Mouse (Mus musculus): Measurements from ENCODE around the gene Lrrc55. TPM values are rescaled to one million over a fixed set of nuclear protein-coding genes. Genes with fewer than 3 reads are reported as not detected.

The Lrrc55 gene
- polyA plus RNA-seq, 1 experiment from 2014 or later = 0.06 TPM

GRCm38 (mm10) chr2:85131226-85131625 lies 65.8 kb downstream of the Lrrc55 start:
- H3K27me3 ChIP-seq (ENCODE audit: insufficient read depth, low read length) = no peaks in the 10 kb centered on the region
- H3K4me3 ChIP-seq (ENCODE audit: low read depth, low read length) = no peak overlapping the region
- DNase-seq (no peak), ATAC-seq (no peak)
- H3K9me3 ChIP-seq (ENCODE audit: low read length) = no peaks in the 10 kb centered on the region
- TF ChIP-seq CTCF (IDR thresholded peaks at IDR 0.05; ENCODE audit: low read depth) (no peak), EP300 (IDR thresholded peaks at IDR 0.05; ENCODE audit: low read depth) (no peak)
- H3K36me3 ChIP-seq (replicated peaks; ENCODE audit: insufficient read depth, low read length) = no peaks in the 10 kb centered on the region
- no peak overlapping the region for H3K4me2 ChIP-seq (ENCODE audit: low read depth, low read length)
- no peak overlapping the region for H3K27ac ChIP-seq (ENCODE audit: low read depth)
- whole genome bisulfite sequencing (ENCODE audit: insufficient replicate concordance) = 24% methylated on average over 2 of the region's 2 CpGs
- no peak overlapping the region for H3K9ac ChIP-seq (replicated peaks)
- peaks cover 9% of the 10 kb centered on the region; the same call in 1 of the 2 replicates for H3K4me1 ChIP-seq (ENCODE audit: insufficient read depth)

DNA sequence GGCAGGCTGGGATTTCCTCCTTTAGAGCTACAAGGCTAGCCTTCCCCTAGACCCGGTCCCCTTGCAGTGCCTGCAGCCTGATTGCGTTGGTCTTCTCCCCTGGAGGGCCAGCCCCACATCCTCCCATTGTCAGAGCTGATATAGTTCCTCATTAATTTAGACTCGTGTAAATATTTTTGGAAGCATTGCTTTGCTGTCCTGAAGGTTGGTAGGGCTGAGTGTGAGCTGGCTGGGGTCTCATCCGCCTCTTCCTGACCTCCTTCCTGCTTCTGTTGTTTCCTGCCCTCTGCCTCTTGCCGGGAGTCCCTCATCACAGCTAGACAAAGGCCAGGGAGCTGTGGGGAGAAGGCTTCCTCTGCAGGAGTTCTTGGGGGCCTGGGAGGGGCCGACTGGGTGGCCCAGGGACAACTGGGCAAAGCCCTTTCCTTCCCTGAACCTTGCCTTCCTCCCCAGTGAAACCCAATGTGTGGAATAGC lies 67.5 kb downstream of the Lrrc55 start:
- DNase-seq = no peak
- ATAC-seq = peak; percentile 62
- no peak overlapping the region for H3K27ac ChIP-seq (ENCODE audit: low read depth)
- no peak overlapping the region for H3K4me3 ChIP-seq (ENCODE audit: low read depth, low read length)
- no peak overlapping the region for H3K9ac ChIP-seq (replicated peaks)
- no peaks in the 10 kb centered on the region for H3K9me3 ChIP-seq (ENCODE audit: low read length)
- no peak overlapping the region for H3K4me2 ChIP-seq (ENCODE audit: low read depth, low read length)
- no peaks in the 10 kb centered on the region for H3K27me3 ChIP-seq (ENCODE audit: insufficient read depth, low read length)
- TF ChIP-seq EP300 (IDR thresholded peaks at IDR 0.05; ENCODE audit: low read depth) (peak; percentile 31; the same call in 1 of the 2 replicates), CTCF (IDR thresholded peaks at IDR 0.05; ENCODE audit: low read depth) (no peak)
- H3K4me1 ChIP-seq (ENCODE audit: insufficient read depth) = peaks cover 9% of the 10 kb centered on the region; the same call in 1 of the 2 replicates
- 19% methylated on average over 6 of the region's 6 CpGs for WGBS (ENCODE audit: insufficient replicate concordance)
- H3K36me3 ChIP-seq (replicated peaks; ENCODE audit: insufficient read depth, low read length) = no peaks in the 10 kb centered on the region

- H3K27ac ChIP-seq (ENCODE audit: low read depth) = no peak overlapping the region
- H3K4me2 ChIP-seq (ENCODE audit: low read depth, low read length) = no peak overlapping the region
- H3K36me3 ChIP-seq (replicated peaks; ENCODE audit: insufficient read depth, low read length) = no peaks in the 10 kb centered on the region
- no peaks in the 10 kb centered on the region for H3K27me3 ChIP-seq (ENCODE audit: insufficient read depth, low read length)
- no peak overlapping the region for H3K4me3 ChIP-seq (ENCODE audit: low read depth, low read length)
- H3K9me3 ChIP-seq (ENCODE audit: low read length) = no peaks in the 10 kb centered on the region
- TF ChIP-seq CTCF (IDR thresholded peaks at IDR 0.05; ENCODE audit: low read depth) = peak; percentile 89
- no peak for TF ChIP-seq EP300 (IDR thresholded peaks at IDR 0.05; ENCODE audit: low read depth)
- no peak overlapping the region for H3K9ac ChIP-seq (replicated peaks)
- ATAC-seq (peak; percentile 67), DNase-seq (peak; percentile 71)
- 25% methylated on average over 1 of the region's 1 CpGs for WGBS (ENCODE audit: insufficient replicate concordance)
- H3K4me1 ChIP-seq (ENCODE audit: insufficient read depth) = no peaks in the 10 kb centered on the region
Observed at GRCm38 (mm10) chr2:85123869-85124535, 73.0 kb downstream of the Lrrc55 start.

GRCm38 (mm10) chr2:85123187-85123868 lies 73.7 kb downstream of the Lrrc55 start:
- WGBS (ENCODE audit: insufficient replicate concordance) = 26% methylated on average over 5 of the region's 5 CpGs
- no peak for ATAC-seq
- no peaks in the 10 kb centered on the region for H3K9me3 ChIP-seq (ENCODE audit: low read length)

More at GRCm38 (mm10) chr2:85123187-85123868, 73.7 kb downstream of the Lrrc55 start:
- no peaks in the 10 kb centered on the region for H3K36me3 ChIP-seq (replicated peaks; ENCODE audit: insufficient read depth, low read length)
- H3K9ac ChIP-seq (replicated peaks) = no peak overlapping the region
- no peak overlapping the region for H3K4me3 ChIP-seq (ENCODE audit: low read depth, low read length)
- H3K4me1 ChIP-seq (ENCODE audit: insufficient read depth) = no peaks in the 10 kb centered on the region
- H3K4me2 ChIP-seq (ENCODE audit: low read depth, low read length) = no peak overlapping the region
- no peaks in the 10 kb centered on the region for H3K27me3 ChIP-seq (ENCODE audit: insufficient read depth, low read length)
- no peak for DNase-seq
- H3K27ac ChIP-seq (ENCODE audit: low read depth) = no peak overlapping the region
- TF ChIP-seq EP300 (IDR thresholded peaks at IDR 0.05; ENCODE audit: low read depth) (no peak), CTCF (IDR thresholded peaks at IDR 0.05; ENCODE audit: low read depth) (peak; percentile 84)

Other genes with a start within 250 kb of the Lrrc55 start
- gene Prg2, start 216.7 kb downstream of the Lrrc55 start, polyA plus RNA-seq (2015; fragmentation: Nextera tagmentation; extraction: Ambion mirVana) = 22.0 and 26.1 TPM in 2 replicates
- gene Prg3, start 209.0 kb downstream of the Lrrc55 start, polyA plus RNA-seq (2015; fragmentation: Nextera tagmentation; extraction: Ambion mirVana) = 4.0 and 5.1 TPM in 2 replicates
- 69.8 and 80.8 TPM in 2 replicates for gene Ssrp1, start 160.0 kb downstream of the Lrrc55 start, polyA plus RNA-seq (2015; fragmentation: Nextera tagmentation; extraction: Ambion mirVana)
- gene P2rx3, start 159.7 kb downstream of the Lrrc55 start, polyA plus RNA-seq (2015; fragmentation: Nextera tagmentation; extraction: Ambion mirVana) = 0.56 and 0.57 TPM in 2 replicates
- gene Tnks1bp1, start 149.2 kb downstream of the Lrrc55 start, polyA plus RNA-seq (2015; fragmentation: Nextera tagmentation; extraction: Ambion mirVana) = 6.0 and 6.5 TPM in 2 replicates
- 2.3 and 2.5 TPM in 2 replicates for gene Aplnr, start 61.0 kb downstream of the Lrrc55 start, polyA plus RNA-seq (2015; fragmentation: Nextera tagmentation; extraction: Ambion mirVana)
- gene Olfr987, start 142.1 kb upstream of the Lrrc55 start, polyA plus RNA-seq (2015; fragmentation: Nextera tagmentation; extraction: Ambion mirVana) = not detected in 2 replicates
- gene Olfr988, start 166.0 kb upstream of the Lrrc55 start, polyA plus RNA-seq (2015; fragmentation: Nextera tagmentation; extraction: Ambion mirVana) = not detected in 2 replicates
- not detected in 2 replicates for gene Olfr992, start 212.3 kb upstream of the Lrrc55 start, polyA plus RNA-seq (2015; fragmentation: Nextera tagmentation; extraction: Ambion mirVana)
- gene Olfr993, start 217.7 kb upstream of the Lrrc55 start, polyA plus RNA-seq (2015; fragmentation: Nextera tagmentation; extraction: Ambion mirVana) = not detected in 2 replicates
- gene Olfr994, start 239.3 kb upstream of the Lrrc55 start, polyA plus RNA-seq (2015; fragmentation: Nextera tagmentation; extraction: Ambion mirVana) = not detected in 2 replicates
- not detected in 2 replicates for gene Olfr995, start 246.4 kb upstream of the Lrrc55 start, polyA plus RNA-seq (2015; fragmentation: Nextera tagmentation; extraction: Ambion mirVana)

Measured in liver, postnatal 0 days (tissue).